Mouse (Mus musculus): Measurements from ENCODE around the gene Ccdc12. TPM values are rescaled to one million over a fixed set of nuclear protein-coding genes. Genes with fewer than 3 reads are reported as not detected.

The Ccdc12 gene
- polyA plus RNA-seq, 1 experiment, result 613 TPM

DNA sequence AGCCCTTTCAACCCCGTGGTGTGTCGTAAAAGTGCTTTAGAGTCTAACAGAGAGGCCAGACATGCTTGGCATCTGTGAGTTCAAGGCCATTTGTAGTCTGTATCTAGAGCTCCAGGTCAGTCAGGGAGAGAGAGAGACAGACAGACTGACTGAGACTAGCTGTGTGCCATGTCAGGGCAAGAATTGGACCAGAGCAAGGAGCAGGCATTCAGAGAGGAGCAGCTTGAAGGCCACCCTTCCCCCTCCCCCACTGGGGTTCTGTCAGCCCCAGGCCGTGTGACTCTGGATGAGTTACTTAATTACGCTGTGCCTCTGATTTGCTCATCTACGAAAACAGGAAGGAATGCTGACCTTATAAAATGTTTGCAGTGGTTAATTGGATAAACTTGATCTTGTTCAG lies 26.0 kb downstream of the Ccdc12 start:
- no peak for TF ChIP-seq GATA1 (IDR thresholded peaks at IDR 0.05; ENCODE audit: low read length)

DNA sequence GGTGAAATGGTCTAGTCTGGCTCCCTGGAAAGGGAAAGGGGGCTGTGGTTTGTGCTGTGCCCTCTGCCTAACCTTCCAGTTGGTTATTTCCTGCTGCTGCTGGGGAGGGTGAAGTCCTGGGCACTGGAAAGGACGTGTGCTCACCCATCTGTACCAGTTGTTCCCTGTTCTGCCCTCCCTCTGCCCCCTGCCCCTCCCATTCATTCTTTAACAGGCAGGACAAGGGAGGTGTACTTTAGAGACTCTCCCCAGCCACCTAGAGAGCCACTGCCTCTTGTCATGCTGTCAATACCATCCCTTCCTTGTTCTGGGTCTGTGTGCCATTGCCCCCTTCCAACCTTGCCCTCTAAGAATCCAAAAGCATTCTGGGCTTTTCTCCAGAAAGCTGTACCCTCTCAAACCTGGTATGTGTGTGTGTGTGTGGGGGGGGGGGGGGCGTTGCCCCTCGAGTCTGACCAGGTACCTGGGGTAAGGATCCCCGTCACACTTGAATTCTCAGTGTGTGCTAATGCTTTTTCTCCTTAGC lies 27.3 kb downstream of the Ccdc12 start:
- TF ChIP-seq GATA1 (IDR thresholded peaks at IDR 0.05; ENCODE audit: low read length), result no peak

DNA sequence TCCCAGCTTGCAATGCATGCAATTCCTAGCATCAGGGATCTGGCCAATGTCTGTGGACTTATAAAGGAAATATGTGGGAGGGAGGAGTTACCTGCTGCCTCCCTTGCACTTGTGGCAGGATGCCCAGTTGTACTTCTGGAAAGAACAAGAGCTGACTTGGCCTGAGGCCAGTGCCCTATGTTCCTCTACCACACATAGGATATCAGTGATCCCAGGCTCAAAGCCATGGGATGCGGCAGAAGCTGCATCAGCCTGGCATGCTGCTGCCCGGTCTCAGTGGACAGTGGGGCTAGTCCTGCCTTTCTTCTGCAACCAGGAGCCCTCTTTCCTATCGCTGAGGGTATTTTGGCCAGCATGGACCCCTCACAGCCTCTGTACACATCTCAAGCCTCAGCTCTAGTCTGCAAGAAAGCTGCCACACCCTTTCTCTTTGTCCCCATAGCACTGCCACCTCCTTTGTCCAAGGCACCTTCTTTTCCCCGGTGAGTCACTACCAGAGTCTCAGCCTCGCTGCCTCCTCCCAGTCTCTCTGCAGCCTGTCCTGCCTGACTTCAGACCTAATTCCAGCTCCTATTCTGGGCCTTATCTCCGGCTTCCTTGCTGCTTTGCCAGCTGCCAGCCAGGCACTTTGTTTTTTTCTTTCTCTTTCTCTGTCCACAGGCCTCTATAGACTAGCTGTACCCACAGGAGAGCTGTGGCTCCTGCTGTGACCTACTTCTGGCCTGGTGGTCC lies 28.0 kb downstream of the Ccdc12 start:
- TF ChIP-seq GATA1 (IDR thresholded peaks at IDR 0.05; ENCODE audit: low read length), result no peak

DNA sequence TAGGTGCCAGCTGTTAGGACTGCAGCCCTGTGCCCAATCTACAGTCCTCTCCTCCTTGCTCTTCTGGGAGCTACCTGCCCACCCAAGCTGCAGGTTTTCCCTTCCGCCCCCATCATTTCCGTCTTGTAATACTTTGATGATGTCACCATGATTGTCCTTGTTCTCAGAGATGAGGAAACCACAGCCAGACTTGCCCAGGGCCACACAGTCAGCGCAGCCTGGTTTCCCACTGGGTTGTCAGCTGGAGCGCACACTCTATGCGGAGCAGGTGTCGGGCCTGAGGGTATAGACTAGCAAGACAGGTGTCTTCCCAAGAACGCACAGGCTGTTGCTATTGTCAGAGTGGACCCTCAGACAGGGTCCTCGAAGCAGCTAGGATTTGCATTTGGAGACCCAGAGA lies 28.9 kb downstream of the Ccdc12 start:
- TF ChIP-seq GATA1 (IDR thresholded peaks at IDR 0.05; ENCODE audit: low read length), result no peak

DNA sequence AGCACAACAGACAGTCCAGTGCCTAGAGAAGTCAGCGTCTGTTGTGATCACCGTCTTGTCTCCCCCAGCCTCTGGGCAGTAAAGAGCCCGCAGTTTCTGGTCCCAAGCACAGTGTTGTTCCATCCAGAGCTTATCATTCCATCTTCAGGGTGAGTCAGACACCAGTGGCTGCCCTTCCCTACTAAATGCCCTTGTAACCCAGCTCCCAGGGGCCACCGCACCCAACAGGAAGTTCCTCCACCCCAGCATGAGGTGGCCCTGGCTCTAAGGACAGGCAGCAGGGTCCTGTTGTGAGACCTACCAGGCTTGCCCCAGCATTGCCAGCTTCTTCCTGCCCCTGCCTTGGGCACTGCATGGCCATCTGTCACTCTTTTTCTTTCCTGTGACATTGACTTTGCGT lies 29.3 kb downstream of the Ccdc12 start:
- TF ChIP-seq GATA1 (IDR thresholded peaks at IDR 0.05; ENCODE audit: low read length), result no peak

DNA sequence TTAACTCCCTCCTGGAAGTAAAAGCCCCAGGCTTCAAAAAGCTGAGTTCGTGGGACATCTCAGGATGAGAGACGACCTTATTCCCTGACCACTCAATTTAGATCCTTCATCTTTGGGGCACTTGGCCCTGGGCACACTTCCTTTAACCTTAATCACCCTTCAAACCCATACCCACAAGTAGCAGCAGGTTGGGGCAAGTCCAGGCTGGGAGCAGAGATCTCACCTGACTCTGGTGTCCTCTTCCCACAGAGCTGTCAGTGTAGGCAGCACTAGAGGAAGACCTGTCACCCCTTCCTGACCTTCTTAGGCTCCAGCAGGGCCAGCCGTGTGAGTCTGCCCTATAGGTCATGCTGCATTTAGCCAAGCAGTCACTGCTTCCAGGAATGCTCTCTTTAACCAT lies 30.2 kb downstream of the Ccdc12 start:
- TF ChIP-seq GATA1 (IDR thresholded peaks at IDR 0.05; ENCODE audit: low read length), result no peak

DNA sequence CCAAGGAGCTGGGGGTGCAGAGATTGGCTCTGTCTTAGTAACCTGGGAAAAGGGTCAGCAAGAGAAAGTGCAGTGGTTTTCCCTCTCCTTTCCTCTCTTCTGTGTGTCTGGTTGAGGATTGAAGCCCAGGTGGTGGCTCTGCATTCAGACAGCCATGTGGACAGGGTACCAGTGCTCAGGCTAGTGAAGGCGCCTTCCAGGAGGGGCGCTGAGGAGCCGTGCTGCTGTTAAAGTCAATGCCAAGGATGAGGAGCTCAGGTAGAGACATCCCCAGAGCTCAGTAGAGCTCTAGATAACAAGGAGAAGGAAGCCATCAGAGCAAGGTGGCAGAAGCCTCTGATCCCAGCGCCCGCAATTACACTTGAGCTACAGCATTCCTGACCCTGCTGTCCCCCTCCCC lies 30.8 kb downstream of the Ccdc12 start:
- TF ChIP-seq GATA1 (IDR thresholded peaks at IDR 0.05; ENCODE audit: low read length), result no peak

DNA sequence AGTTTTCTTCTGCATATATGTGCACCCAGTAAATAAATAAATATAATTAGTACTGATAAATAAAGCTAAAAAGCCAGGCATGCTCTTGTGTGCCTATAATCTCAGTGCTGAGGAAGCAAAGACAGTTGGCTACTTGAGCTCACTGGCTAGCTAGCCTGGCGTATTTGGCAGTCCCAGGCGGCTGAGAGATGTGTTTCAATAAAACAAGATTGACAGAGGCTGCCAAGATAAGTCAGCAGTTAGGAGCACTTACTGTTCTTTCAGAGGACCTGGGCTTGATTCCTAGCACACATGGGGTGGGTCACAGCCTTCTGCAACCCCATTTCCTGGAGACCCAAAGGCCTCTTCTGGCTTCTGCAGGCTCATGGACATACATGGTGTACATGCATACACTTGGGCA lies 31.5 kb downstream of the Ccdc12 start:
- TF ChIP-seq GATA1 (IDR thresholded peaks at IDR 0.05; ENCODE audit: low read length), result no peak

DNA sequence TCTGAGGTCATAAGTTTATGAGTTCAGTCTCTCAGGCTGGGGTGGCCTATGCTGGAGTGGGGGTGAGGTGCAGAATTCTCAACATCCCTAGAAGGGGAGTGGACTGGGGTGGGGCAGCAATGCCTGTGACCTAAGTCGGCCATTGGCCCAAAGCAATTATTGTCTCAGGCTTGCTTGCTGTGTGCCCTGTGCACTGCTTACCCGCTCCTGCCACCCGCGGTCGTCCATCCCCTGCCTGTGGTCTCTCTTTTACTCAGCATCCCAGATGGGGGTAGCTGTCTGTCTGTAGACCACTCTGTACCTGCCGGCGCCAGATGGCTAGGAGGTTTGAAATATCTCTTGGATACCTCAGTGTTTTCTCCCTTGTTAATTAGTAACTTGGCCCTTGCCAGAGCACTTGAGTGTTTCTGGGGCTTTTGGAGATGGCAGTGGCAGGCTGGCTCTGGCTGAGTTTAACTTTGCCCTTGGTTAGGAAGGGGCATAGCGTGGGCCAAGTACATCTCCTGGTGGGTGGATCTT lies 33.0 kb downstream of the Ccdc12 start:
- no peak for TF ChIP-seq GATA1 (IDR thresholded peaks at IDR 0.05; ENCODE audit: low read length)

DNA sequence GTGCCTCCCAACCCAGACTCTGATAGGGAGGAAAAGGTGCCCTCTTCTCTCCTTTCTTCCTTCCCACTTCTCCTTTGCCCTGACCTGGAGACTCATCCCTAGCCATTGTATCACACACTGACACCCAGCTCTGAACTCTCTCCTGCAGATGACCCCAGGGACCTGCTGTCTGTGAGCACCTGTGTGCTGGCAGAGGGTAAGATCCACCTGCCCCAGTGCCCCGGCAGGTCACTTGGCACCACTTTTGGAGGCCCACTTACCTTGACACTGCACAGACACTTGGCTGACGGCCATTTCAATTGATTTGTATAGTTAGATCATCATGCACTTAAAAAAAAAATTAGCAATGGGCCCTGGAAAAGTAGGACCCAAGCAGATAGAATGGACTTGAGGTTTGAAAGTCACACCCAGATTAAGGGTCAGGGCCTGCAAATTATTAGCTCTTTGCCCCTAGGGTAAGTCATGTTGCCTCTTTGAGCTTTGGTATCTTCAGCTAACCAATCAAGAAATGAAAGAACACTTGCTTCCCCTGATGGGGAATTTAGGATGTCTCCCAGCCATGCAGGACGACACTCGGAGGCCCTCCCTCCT lies 39.0 kb downstream of the Ccdc12 start:
- no peak for TF ChIP-seq GATA1 (IDR thresholded peaks at IDR 0.05; ENCODE audit: low read length)

DNA sequence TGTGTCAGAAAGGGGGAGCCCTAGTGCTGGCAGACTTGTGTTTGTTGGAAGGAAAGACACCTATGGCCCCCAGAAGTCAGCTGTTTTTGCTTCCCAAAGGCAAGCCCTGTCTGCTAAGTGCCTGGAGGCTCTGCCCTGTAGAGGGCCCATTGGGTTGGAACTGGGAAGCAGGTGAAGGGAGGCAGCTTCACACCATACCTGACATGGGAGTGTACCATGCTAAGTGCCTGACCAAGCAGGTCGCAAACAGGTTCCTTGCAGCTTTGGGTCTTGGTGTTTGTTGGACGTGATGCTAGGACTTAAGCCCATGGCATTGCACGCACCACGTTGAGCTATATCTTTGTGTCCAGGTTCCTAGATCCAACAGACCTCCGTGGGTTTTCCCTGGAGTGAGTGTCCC lies 40.1 kb downstream of the Ccdc12 start:
- TF ChIP-seq GATA1 (IDR thresholded peaks at IDR 0.05; ENCODE audit: low read length), result no peak

DNA sequence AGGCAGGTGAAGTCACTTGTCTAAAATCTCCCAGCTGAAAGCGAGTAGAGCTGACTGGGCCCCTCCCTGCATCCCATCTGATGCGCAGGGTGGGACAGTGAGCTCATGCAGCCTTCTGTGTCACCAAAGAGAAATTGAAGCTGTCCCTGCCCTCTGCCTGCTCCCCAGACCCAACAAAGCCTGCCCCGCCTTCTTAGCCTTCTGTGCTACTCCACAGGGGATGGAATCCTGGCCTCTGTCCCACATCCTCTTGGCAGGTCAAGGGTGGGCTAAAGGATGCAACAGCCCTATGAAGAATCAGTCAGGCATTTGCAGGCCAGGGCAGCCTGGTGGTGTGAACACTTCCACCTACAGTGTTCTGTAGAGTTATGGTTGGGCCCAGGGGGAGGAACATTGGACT lies 41.2 kb downstream of the Ccdc12 start:
- no peak for TF ChIP-seq GATA1 (IDR thresholded peaks at IDR 0.05; ENCODE audit: low read length)

DNA sequence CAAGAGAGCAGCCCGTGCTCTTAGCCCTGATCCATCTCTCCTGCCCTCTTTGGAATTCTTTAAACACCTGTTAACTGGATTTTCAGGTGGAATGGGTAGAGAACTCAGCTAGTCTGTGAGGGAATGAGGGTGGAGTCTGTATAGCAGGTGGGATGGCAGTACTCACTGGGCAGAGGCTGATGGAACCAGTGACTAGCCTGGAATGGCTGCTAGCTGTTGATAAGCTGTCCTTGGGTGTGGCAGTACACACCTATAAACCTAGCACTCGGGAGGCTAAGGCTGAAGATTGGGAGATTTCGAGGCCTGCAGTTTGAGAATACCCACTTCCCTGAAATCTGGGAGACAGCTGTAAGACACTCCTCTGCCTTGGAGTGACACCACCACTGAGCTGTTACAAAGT lies 43.3 kb downstream of the Ccdc12 start:
- TF ChIP-seq GATA1 (IDR thresholded peaks at IDR 0.05; ENCODE audit: low read length), result no peak

DNA sequence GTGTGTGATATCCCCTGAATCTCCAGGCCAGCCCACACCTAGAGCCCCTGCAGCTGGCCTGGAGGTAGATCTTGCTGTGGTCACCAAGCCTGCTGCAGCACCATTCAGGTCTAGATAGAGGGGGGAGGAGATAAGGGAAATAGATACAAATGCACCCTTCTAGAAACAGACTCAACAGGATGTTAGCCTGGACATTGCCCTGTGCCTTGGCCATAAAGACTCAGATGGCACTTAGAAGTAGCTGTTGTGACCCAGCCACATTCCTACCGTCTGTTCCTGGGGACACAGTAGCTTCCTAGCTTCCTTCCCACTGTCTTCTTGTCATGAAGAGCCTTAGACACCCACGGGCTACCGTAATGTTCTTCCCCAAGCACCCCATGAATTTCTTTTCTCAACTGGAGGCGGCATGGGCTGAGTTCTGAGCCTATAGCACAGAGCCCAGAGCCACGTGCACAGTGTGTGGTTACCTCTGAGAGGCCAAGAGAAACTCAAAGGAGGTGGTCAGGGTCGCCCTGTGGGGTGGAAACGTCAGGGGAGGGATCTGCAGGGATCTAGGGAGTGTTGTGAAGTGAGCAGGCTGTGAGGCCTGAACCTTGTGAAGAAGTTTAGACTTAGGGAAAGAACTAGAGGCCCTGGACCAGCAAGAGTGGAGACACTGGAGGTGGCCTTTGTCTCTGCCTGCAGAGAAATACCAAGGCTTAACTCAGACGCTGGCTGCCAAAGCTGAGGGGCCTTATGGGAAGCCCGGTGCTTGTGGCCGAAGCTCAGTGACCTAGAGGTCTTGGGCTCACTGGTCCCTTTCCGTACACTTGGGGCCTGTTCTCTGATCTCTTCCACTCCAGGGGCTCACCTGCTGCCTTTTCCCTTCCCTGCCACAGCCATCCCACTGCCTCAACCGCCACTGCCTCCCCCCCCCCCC lies 45.1 kb downstream of the Ccdc12 start:
- TF ChIP-seq GATA1 (IDR thresholded peaks at IDR 0.05; ENCODE audit: low read length), result no peak

DNA sequence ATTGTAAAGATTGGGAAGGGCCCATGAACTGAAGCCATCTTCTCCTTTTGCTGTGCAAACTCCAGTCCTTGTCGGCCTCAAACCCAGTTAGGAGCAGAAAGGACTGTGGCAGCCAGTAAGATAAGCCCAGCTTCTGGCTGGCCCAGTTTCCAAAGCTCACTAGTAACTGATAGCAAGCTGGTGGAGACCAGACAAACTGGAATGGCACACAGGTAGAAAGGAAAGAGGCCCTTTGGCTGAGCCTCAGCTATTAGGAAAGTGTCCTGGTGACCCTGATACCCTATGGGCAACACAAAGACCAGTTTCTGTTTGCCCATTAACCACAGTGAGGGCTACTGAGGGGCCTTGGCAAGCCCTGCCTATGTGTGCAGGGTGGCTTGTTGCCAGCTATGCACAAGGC lies 46.5 kb downstream of the Ccdc12 start:
- no peak for TF ChIP-seq GATA1 (IDR thresholded peaks at IDR 0.05; ENCODE audit: low read length)

DNA sequence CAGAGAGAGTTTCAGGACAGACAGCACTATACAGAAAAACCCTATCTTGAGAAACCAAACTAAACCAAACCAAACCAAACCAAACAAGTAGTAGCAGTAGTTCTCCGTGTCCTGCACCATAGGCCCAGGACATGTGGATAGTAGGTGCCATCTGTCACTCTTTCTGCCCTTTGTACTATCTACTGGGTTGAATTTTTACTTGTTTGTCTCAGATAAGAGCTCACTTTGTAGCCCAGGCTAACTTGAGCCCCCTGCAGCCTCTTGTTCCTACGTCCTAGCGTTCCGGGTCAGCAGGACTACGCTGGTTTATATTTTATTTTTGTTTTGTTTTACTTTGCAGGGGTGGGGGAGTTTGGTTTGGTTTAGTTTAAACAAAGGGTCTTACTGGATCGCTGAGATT lies 47.6 kb downstream of the Ccdc12 start:
- no peak for TF ChIP-seq GATA1 (IDR thresholded peaks at IDR 0.05; ENCODE audit: low read length)

Data from G1E-ER4 (cell line).